Mouse (Mus musculus) ZHBTc4 (cell line): ENCODE results near the gene Syt7.
A peak's percentile ranks its signal among the peaks of the same experiment; 100 is the strongest.

ENCODE experiments used
- DNase-seq: peaks from one replicate; pipeline ENCODE4 v3.0.0-alpha.2; 2011; ENCODE audit warnings: low read depth, low spot score

Gene Syt7

GRCm38 (mm10) chr19:10387660-10388059, 1.2 kb upstream of the Syt7 start:
- no peak for DNase-seq

- peak; percentile 44 for DNase-seq
Observed at GRCm38 (mm10) chr19:10389391-10390098, 655 bp downstream of the Syt7 start.

GRCm38 (mm10) chr19:10390099-10390680, 1.3 kb downstream of the Syt7 start:
- no peak for DNase-seq

GRCm38 (mm10) chr19:10391028-10391427, 2.1 kb downstream of the Syt7 start:
- no peak for DNase-seq

GRCm38 (mm10) chr19:10391995-10392394, 3.1 kb downstream of the Syt7 start:
- no peak for DNase-seq

- DNase-seq = no peak
Observed at GRCm38 (mm10) chr19:10393471-10393870, 4.6 kb downstream of the Syt7 start.

GRCm38 (mm10) chr19:10393874-10394500, 5.1 kb downstream of the Syt7 start:
- DNase-seq = peak; percentile 36

GRCm38 (mm10) chr19:10395174-10395573, 6.3 kb downstream of the Syt7 start:
- no peak for DNase-seq

GRCm38 (mm10) chr19:10396962-10397361, 8.1 kb downstream of the Syt7 start:
- DNase-seq = no peak

- DNase-seq = no peak
Observed at GRCm38 (mm10) chr19:10397479-10398153, 8.7 kb downstream of the Syt7 start.

- no peak for DNase-seq
Observed at GRCm38 (mm10) chr19:10398296-10398695, 9.4 kb downstream of the Syt7 start.

- DNase-seq = peak; percentile 91
Observed at GRCm38 (mm10) chr19:10402771-10403494, 14.0 kb downstream of the Syt7 start.

GRCm38 (mm10) chr19:10403593-10404380, 14.9 kb downstream of the Syt7 start:
- DNase-seq = no peak

- no peak for DNase-seq
Observed at GRCm38 (mm10) chr19:10404424-10404823, 15.5 kb downstream of the Syt7 start.

GRCm38 (mm10) chr19:10404911-10405310, 16.0 kb downstream of the Syt7 start:
- no peak for DNase-seq

- DNase-seq = peak; percentile 95
Observed at GRCm38 (mm10) chr19:10413701-10414242, 24.9 kb downstream of the Syt7 start.

GRCm38 (mm10) chr19:10415508-10415907, 26.6 kb downstream of the Syt7 start:
- no peak for DNase-seq

GRCm38 (mm10) chr19:10416889-10417288, 28.0 kb downstream of the Syt7 start:
- no peak for DNase-seq

- no peak for DNase-seq
Observed at GRCm38 (mm10) chr19:10417436-10417835, 28.5 kb downstream of the Syt7 start.
